Mouse (Mus musculus) ES-E14 (cell line): ENCODE data around the gene Zc2hc1c. TPM values are rescaled to one million over a fixed set of nuclear protein-coding genes. Genes with fewer than 3 reads are reported as not detected.
"Not testable (repeated sequence)": the region's sequence is repeated elsewhere in the genome, so short reads cannot be mapped to it uniquely, and the experiment has no call there.

Experiments
- DNase-seq: peaks from one replicate; pipeline ENCODE4 v3.0.0-alpha.2; 2013; ENCODE audit warnings: low read depth, low spot score
- H3K27ac ChIP-seq: 2 replicates; pipeline ENCODE4 v1.5.1; 2012; ENCODE audit warnings: low read depth, mild to moderate bottlenecking, low read length, moderate library complexity, mixed read lengths; ENCODE audit not compliant: poor library complexity, insufficient read depth, severe bottlenecking
- H3K36me3 ChIP-seq: 2 replicates; pipeline ENCODE4 v1.6.1; 2012; ENCODE audit warnings: mild to moderate bottlenecking, low read length, moderate library complexity, mixed read lengths; ENCODE audit not compliant: control insufficient read depth, poor library complexity, insufficient read depth, severe bottlenecking
- H3K4me1 ChIP-seq, 2 experiments: fragments of 150-350 bp in 1 of 2; sonication (generic) in 1 of 2; 2 replicates each; pipeline ENCODE4 v1.6.1; 2012; ENCODE audit warnings: low read length in 2 of 2, mild to moderate bottlenecking in 1 of 2, mixed read lengths in 1 of 2; ENCODE audit not compliant: control insufficient read depth in 2 of 2, insufficient read depth in 2 of 2, poor library complexity in 1 of 2
- H3K4me3 ChIP-seq, 2 experiments: fragments of 150-350 bp in 1 of 2; sonication (generic) in 1 of 2; 2 replicates each; pipeline ENCODE4 v1.5.1; 2012; ENCODE audit warnings: low read length in 2 of 2, low read depth in 1 of 2, mild to moderate bottlenecking in 1 of 2, mixed read lengths in 1 of 2; ENCODE audit not compliant: insufficient read depth in 1 of 2, poor library complexity in 1 of 2, severe bottlenecking in 1 of 2
- H3K9ac ChIP-seq: 2 replicates; pipeline ENCODE4 v1.6.1; 2012; ENCODE audit warnings: low read depth, mild to moderate bottlenecking, low read length, mixed read lengths; ENCODE audit not compliant: poor library complexity, insufficient read depth, severe bottlenecking
- H3K9me3 ChIP-seq: fragments of 150-350 bp; sonication (generic); 2 replicates; pipeline ENCODE4 v1.6.1; 2012; ENCODE audit warnings: low read depth, mild to moderate bottlenecking, low read length; ENCODE audit not compliant: control insufficient read depth, insufficient read depth
- CHD2 ChIP-seq: IDR thresholded peaks from 2 replicates; pipeline ENCODE4 v1.6.1; 2014; ENCODE audit warnings: mild to moderate bottlenecking, low read depth, low read length, inconsistent platforms
- HCFC1 ChIP-seq: IDR thresholded peaks from 2 replicates; pipeline ENCODE4 v1.6.1; 2012; ENCODE audit warnings: low read length, inconsistent platforms, borderline replicate concordance; ENCODE audit not compliant: insufficient read depth
- MAFK ChIP-seq: IDR thresholded peaks from 2 replicates; pipeline ENCODE4 v1.6.1; 2014; ENCODE audit warnings: mild to moderate bottlenecking, low read depth, low read length, inconsistent platforms; ENCODE audit not compliant: insufficient read depth
- ZC3H11A ChIP-seq: IDR thresholded peaks from 2 replicates; pipeline ENCODE4 v1.6.1; 2012; ENCODE audit warnings: low read depth, mild to moderate bottlenecking, inconsistent platforms, low read length, borderline replicate concordance
- ZNF384 ChIP-seq: IDR thresholded peaks from 2 replicates; pipeline ENCODE4 v1.6.1; 2012; ENCODE audit warnings: low read depth, low read length, inconsistent platforms
- in situ Hi-C, 2 experiments: fragments of 600-800 bp; cut with MboI; formaldehyde crosslinking; loops; one replicate each; pipeline ENCODE4 v1.15.1; 2025; ENCODE audit warnings: low sequenced_read_pairs in 2 of 2, inconsistent platforms in 1 of 2; ENCODE audit not compliant: unreplicated experiment in 2 of 2
- total RNA-seq: library from RNA; depleted of rRNA; stranded (reverse); fragments of 300-350 nt; gene quantifications from 2 replicates; pipeline ENCODE4 v1.2.3, GENCODE M21; 2012

The Zc2hc1c gene
- total RNA-seq, 1 experiment, result 0.45 TPM

- peak overlapping the region; percentile 93 for H3K9ac ChIP-seq
- in situ Hi-C loops, result no loop called here
- H3K27ac ChIP-seq, result peak overlapping the region; percentile 53
These were observed 8.1 kb upstream of the Zc2hc1c start for GRCm38 (mm10) chr12:85280105-85280844.

GRCm38 (mm10) chr12:85280845-85281651 lies 7.3 kb upstream of the Zc2hc1c start:
- H3K9me3 ChIP-seq, result no peaks in the 10 kb centered on the region
- H3K4me1 ChIP-seq, result peaks cover 2% of the 10 kb centered on the region in 2 experiments; a peak in 2 of 4 replicates
- peaks cover 4% of the 10 kb centered on the region; the same call in 1 of the 2 replicates for H3K36me3 ChIP-seq
- in situ Hi-C loops, result no loop called here
- no peak overlapping the region for H3K9ac ChIP-seq
- peak overlapping the region in 1 of 2 experiments; percentile 93; a peak in 2 of 4 replicates for H3K4me3 ChIP-seq
- TF ChIP-seq ZC3H11A (no peak), ZNF384 (peak; percentile 72; the same call in 1 of the 2 replicates), MAFK (no peak), HCFC1 (no peak), CHD2 (no peak)
- no peak for DNase-seq
- no peak overlapping the region for H3K27ac ChIP-seq

More at GRCm38 (mm10) chr12:85280105-85280844, 8.1 kb upstream of the Zc2hc1c start:
- peak; percentile 98 for DNase-seq
- peaks cover 7% of the 10 kb centered on the region; the same call in 1 of the 2 replicates for H3K36me3 ChIP-seq
- TF ChIP-seq CHD2 (peak; percentile 92), MAFK (no peak), ZNF384 (peak; percentile 94), HCFC1 (no peak), ZC3H11A (no peak)
- peak overlapping the region; percentile 90 to 93 for H3K4me3 ChIP-seq
- H3K4me1 ChIP-seq, result peaks cover 2 to 3% of the 10 kb centered on the region in 2 experiments; a peak in 2 of 4 replicates
- no peaks in the 10 kb centered on the region for H3K9me3 ChIP-seq

- H3K9me3 ChIP-seq, H3K27ac ChIP-seq, H3K4me3 ChIP-seq, DNase-seq, H3K9ac ChIP-seq, in situ Hi-C loops, H3K4me1 ChIP-seq, H3K36me3 ChIP-seq: not testable (repeated sequence)
These were observed 6.6 kb upstream of the Zc2hc1c start for GRCm38 (mm10) chr12:85281756-85282155.

- DNase-seq, result no peak
- Histone ChIP-seq H3K9me3 (no peaks in the 10 kb centered on the region), H3K27ac (no peak overlapping the region), H3K4me1 (peaks cover 0 to 5% of the 10 kb centered on the region in 2 experiments; a peak in 1 of 4 replicates), H3K4me3 (no peak overlapping the region), H3K36me3 (no peaks in the 10 kb centered on the region), H3K9ac (no peak overlapping the region)
- no peak for TF ChIP-seq CHD2
- no peak for TF ChIP-seq ZNF384
- no peak for TF ChIP-seq MAFK
- no peak for TF ChIP-seq HCFC1
- TF ChIP-seq ZC3H11A, result no peak
- in situ Hi-C loops, result no loop called here
These were observed 4.1 kb upstream of the Zc2hc1c start for GRCm38 (mm10) chr12:85284331-85284730.
